Mouse (Mus musculus): ENCODE measurements around the gene Pld3. TPM values are rescaled to one million over a fixed set of nuclear protein-coding genes. Genes with fewer than 3 reads are reported as not detected.
"Not testable (repeated sequence)": the region's sequence is repeated elsewhere in the genome, so short reads cannot be mapped to it uniquely, and the experiment has no call there.

Pld3 gene
- polyA plus RNA-seq, 1 experiment: 19.1 TPM

DNA sequence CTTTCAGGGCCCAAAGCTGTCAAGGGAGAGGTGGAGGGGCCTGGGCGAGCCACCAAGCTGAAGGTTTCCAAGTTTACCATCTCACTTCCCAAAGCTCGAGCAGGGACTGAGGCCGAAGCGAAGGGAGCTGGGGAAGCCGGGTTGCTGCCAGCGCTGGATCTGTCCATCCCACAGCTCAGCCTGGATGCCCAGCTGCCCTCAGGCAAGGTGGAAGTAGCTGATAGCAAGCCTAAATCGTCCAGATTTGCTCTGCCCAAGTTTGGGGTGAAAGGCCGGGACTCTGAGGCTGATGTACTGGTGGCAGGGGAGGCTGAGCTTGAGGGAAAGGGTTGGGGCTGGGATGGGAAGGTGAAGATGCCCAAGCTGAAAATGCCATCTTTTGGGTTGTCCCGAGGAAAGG is 34.7 kb downstream of the Pld3 start:
- Histone ChIP-seq H3K4me1 (ENCODE audit: control insufficient read depth) (peaks cover 18% of the 10 kb centered on the region), H3K27me3 (ENCODE audit: control insufficient read depth) (no peaks in the 10 kb centered on the region), H3K9me3 (ENCODE audit: control insufficient read depth, low read length) (peaks cover 12% of the 10 kb centered on the region), H3K4me3 (replicated peaks) (no peak overlapping the region), H3K36me3 (ENCODE audit: control insufficient read depth) (peaks cover 6% of the 10 kb centered on the region)
- TF ChIP-seq TAL1 (IDR thresholded peaks at IDR 0.05; ENCODE audit: low read length): no peak
- no peak for TF ChIP-seq GATA1 (IDR thresholded peaks at IDR 0.05; ENCODE audit: low read length)

DNA sequence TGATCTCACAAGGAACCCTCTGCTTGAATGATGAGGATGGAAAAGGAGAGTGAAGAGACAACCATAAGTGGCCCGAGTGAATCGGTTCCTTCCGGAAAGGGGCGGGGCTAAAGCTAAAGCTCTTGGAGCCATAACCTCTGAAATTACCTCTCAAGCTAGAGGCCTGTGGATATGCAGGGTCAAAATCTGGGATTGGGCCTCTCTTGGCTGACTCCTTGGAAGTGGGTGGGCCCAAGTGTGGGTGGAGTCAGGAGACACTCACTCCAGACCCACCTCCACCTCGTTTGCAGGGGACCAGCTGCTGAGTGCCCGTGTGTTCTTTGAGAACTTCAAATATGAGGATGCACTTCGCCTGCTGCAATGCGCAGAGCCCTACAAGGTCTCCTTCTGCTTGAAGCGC is 38.1 kb downstream of the Pld3 start:
- TF ChIP-seq GATA1 (IDR thresholded peaks at IDR 0.05; ENCODE audit: low read length) (no peak), TAL1 (IDR thresholded peaks at IDR 0.05; ENCODE audit: low read length) (no peak)
- Histone ChIP-seq H3K4me3 (replicated peaks) (no peak overlapping the region), H3K27me3 (ENCODE audit: control insufficient read depth) (no peaks in the 10 kb centered on the region), H3K4me1 (ENCODE audit: control insufficient read depth) (peaks cover 14% of the 10 kb centered on the region), H3K9me3 (ENCODE audit: control insufficient read depth, low read length) (peaks cover 9% of the 10 kb centered on the region), H3K36me3 (ENCODE audit: control insufficient read depth) (peaks cover 6% of the 10 kb centered on the region)

GRCm38 (mm10) chr7:27510809-27511208 is 42.2 kb downstream of the Pld3 start:
- Histone ChIP-seq H3K4me3 (replicated peaks) (no peak overlapping the region), H3K4me1 (ENCODE audit: control insufficient read depth) (peaks cover 51% of the 10 kb centered on the region), H3K27me3 (ENCODE audit: control insufficient read depth) (no peaks in the 10 kb centered on the region), H3K36me3 (ENCODE audit: control insufficient read depth) (peaks cover 2% of the 10 kb centered on the region; the same call in 1 of the 2 replicates), H3K9me3 (ENCODE audit: control insufficient read depth, low read length) (no peaks in the 10 kb centered on the region)
- TF ChIP-seq TAL1 (IDR thresholded peaks at IDR 0.05; ENCODE audit: low read length): no peak
- no peak for TF ChIP-seq GATA1 (IDR thresholded peaks at IDR 0.05; ENCODE audit: low read length)

DNA sequence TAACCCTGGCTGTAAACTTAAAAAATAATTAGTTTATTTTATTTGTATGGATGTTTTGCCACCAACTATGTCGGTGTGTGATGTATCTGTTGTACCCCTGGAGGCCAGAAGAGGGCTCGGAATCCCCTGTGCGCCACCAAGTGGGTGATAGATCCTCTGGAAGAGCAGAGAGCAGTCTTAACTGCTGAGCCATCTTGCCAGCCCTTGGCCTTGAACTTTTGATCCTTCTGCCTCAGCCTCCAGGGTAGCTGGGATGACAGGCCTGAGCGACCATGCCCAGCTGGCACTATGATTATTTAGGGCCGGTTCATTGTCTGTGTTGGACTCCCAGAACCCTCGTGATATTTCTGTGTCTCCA is 44.4 kb downstream of the Pld3 start:
- Histone ChIP-seq H3K4me3 (replicated peaks) (peak overlapping the region; percentile 90), H3K4me1 (ENCODE audit: control insufficient read depth) (peaks cover 43% of the 10 kb centered on the region), H3K9me3 (ENCODE audit: control insufficient read depth, low read length) (no peaks in the 10 kb centered on the region), H3K27me3 (ENCODE audit: control insufficient read depth) (no peaks in the 10 kb centered on the region), H3K36me3 (ENCODE audit: control insufficient read depth) (peaks cover 2% of the 10 kb centered on the region; the same call in 1 of the 2 replicates)
- TF ChIP-seq GATA1 (IDR thresholded peaks at IDR 0.05; ENCODE audit: low read length) (no peak), TAL1 (IDR thresholded peaks at IDR 0.05; ENCODE audit: low read length) (no peak)

DNA sequence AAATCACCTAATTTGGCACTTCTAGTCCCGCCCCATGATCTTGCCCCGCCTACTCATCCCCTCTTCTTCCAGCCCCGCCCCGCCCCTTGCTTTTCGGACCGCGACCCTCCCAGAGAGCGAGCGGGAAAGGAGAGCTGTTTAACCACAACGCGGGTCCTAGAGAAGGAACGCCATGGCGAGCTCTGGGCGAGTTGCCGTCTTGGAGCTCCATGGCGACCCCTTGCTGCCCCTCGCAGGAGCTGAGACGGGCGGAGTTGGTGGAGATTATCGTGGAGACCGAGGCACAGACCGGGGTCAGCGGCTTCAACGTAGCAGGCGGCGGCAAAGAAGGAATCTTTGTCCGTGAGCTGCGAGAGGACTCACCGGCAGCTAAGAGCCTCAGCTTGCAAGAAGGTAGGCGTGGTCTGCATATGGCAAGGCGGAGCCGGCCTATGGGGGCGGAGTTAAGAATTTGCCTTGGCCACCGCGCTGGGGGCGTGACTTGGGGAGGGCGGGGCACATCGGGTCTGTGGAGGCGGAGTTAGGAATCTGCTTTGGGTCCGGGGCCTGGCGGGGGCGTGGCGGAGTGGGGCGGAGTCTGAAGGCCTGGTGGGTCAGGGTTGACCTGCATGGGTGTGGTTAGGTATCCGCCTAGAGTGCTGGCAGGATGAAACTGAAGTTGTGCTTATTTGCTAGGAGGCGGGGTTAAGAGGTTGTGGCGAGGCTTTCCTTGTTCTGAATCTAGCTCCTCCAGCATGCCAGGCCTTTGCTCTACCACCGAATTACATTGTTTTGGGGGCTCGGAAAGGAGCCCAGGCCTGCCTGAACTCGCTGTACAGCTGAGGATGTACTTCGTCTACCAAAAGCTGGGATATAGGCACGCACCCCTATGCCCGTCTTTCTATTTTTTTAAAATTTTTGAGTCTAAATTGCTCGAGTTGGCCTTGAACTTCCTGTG is 45.0 kb downstream of the Pld3 start:
- H3K36me3 ChIP-seq (ENCODE audit: control insufficient read depth): peaks cover 2% of the 10 kb centered on the region; the same call in 1 of the 2 replicates
- peak overlapping the region; percentile 90 for H3K4me3 ChIP-seq (replicated peaks)
- TF ChIP-seq GATA1 (IDR thresholded peaks at IDR 0.05; ENCODE audit: low read length) (no peak), TAL1 (IDR thresholded peaks at IDR 0.05; ENCODE audit: low read length) (no peak)
- no peaks in the 10 kb centered on the region for H3K27me3 ChIP-seq (ENCODE audit: control insufficient read depth)
- no peaks in the 10 kb centered on the region for H3K9me3 ChIP-seq (ENCODE audit: control insufficient read depth, low read length)
- peaks cover 43% of the 10 kb centered on the region for H3K4me1 ChIP-seq (ENCODE audit: control insufficient read depth)

- Histone ChIP-seq H3K4me1 (ENCODE audit: control insufficient read depth) (peaks cover 46% of the 10 kb centered on the region), H3K9me3 (ENCODE audit: control insufficient read depth, low read length) (no peaks in the 10 kb centered on the region), H3K36me3 (ENCODE audit: control insufficient read depth) (peaks cover 2% of the 10 kb centered on the region; the same call in 1 of the 2 replicates), H3K27me3 (ENCODE audit: control insufficient read depth) (no peaks in the 10 kb centered on the region), H3K4me3 (replicated peaks) (peak overlapping the region; percentile 90)
- TF ChIP-seq GATA1 (IDR thresholded peaks at IDR 0.05; ENCODE audit: low read length) (no peak), TAL1 (IDR thresholded peaks at IDR 0.05; ENCODE audit: low read length) (no peak)
Observed at GRCm38 (mm10) chr7:27506765-27507370, 46.1 kb downstream of the Pld3 start.

DNA sequence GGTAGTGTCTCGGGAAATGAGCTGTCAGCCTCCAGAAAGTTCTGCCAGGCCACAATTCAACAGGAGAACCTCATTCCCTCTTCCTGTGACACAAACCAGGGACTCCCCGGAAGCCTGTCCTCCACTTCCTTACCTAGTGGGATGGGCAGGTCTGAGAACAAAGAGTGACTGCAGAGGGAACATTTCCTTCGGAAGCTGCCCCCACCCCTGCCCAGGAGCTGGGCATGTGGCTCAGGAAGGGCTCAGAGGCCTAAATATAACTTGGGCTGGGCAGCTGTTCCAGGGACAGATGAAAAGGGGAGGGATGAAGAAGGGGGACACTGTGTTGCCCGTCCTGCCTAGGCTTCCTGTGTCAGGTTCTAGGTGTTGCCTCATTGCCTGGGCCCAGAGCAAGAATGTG is 51.4 kb downstream of the Pld3 start:
- TF ChIP-seq TAL1 (IDR thresholded peaks at IDR 0.05; ENCODE audit: low read length): no peak
- no peak for TF ChIP-seq GATA1 (IDR thresholded peaks at IDR 0.05; ENCODE audit: low read length)
- peaks cover 28% of the 10 kb centered on the region for H3K4me1 ChIP-seq (ENCODE audit: control insufficient read depth)
- H3K36me3 ChIP-seq (ENCODE audit: control insufficient read depth): no peaks in the 10 kb centered on the region; the same call in 1 of the 2 replicates
- no peaks in the 10 kb centered on the region for H3K9me3 ChIP-seq (ENCODE audit: control insufficient read depth, low read length)
- no peak overlapping the region for H3K4me3 ChIP-seq (replicated peaks)
- no peaks in the 10 kb centered on the region for H3K27me3 ChIP-seq (ENCODE audit: control insufficient read depth)

- H3K4me3 ChIP-seq (replicated peaks): no peak within 1 kb of the TSS
- H3K36me3 ChIP-seq (ENCODE audit: control insufficient read depth): no peaks in the 10 kb centered on the region; the same call in 1 of the 2 replicates
- H3K9me3 ChIP-seq (ENCODE audit: control insufficient read depth, low read length): no peaks in the 10 kb centered on the region
- no peak for TF ChIP-seq TAL1 (IDR thresholded peaks at IDR 0.05; ENCODE audit: low read length)
- no peak for TF ChIP-seq GATA1 (IDR thresholded peaks at IDR 0.05; ENCODE audit: low read length)
- no peaks in the 10 kb centered on the region for H3K27me3 ChIP-seq (ENCODE audit: control insufficient read depth)
- peaks cover 30% of the 10 kb centered on the region for H3K4me1 ChIP-seq (ENCODE audit: control insufficient read depth)
Observed at GRCm38 (mm10) chr7:27499036-27499435, 54.0 kb downstream of the Pld3 start, which contains the start of gene Prx. TSS of gene Prx (plus strand) at chr7:27499324.

DNA sequence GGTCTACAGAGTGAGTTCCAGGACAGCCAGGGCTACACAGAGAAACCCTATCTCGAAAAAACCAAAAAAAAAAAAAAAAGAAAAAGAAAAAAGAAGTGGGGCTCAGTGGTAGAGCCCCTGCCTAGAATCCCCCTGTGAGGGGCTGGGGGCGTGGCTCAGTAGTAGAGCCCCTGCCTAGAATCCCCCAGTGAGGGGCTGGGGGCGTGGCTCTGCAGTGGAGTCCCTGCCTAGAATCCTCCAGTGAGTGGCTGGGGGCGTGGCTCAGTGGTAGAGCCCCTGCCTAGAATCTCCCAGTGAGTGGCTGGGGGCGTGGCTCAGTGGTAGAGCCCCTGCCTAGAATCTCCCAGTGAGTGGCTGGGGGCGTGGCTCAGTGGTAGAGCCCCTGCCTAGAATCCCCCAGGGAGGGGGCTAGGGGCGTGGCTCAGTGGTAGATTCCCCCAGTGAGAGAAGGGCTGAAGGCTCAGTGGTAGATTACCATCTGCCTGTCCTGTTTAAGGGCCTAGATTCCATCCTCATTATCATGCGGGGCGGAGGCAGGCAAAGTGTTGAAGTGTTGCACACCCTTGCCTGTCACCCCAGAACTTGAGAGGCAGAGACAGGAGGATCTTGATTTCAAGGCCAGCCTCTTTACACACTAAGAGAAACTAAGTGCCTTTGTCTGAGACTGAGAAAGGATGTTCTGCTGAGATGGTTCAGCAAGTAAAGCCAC is 58.2 kb downstream of the Pld3 start:
- not testable (repeated sequence) for H3K9me3 ChIP-seq (ENCODE audit: control insufficient read depth, low read length); H3K27me3 ChIP-seq (ENCODE audit: control insufficient read depth); H3K4me3 ChIP-seq (replicated peaks)
- peaks cover 66% of the 10 kb centered on the region for H3K4me1 ChIP-seq (ENCODE audit: control insufficient read depth)
- H3K36me3 ChIP-seq (ENCODE audit: control insufficient read depth): peaks cover 14% of the 10 kb centered on the region

Data from erythroblast, embryonic 14.5 days (primary cell).